Mouse (Mus musculus): ENCODE results near the gene Gm19426. TPM values are rescaled to one million over a fixed set of nuclear protein-coding genes. Genes with fewer than 3 reads are reported as not detected.

Gene Gm19426
- 0.83 and 1.1 TPM in 2 replicates for polyA plus RNA-seq (2021; fragmentation: Nextera tagmentation)
- long read RNA-seq, experiment 1 = 0 reads
- long read RNA-seq, experiment 2 = 0 reads

DNA sequence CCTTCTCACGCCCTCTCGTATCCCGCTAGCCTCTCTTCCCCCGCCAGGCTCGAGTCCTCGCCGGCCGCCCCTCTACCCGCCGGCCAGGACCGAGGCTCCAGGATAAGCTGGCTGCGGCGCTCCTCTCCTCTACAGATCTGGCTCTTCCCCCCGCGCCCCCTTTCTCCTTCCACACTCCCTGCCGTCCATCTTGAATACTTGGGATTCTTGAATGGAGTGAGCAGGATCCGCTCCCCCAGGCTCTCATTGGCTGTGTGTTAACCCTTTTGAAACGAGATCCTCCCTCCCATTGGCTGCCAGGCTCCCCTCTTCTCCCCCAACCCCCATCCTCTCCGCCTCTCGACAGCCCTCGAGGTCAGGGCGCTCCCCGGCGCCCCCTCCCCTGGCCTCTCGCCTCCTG is at the start of gene Gm19426:
Gm19426 (minus strand) TSS at position 95 of the 400 bp plus-strand sequence.

DNA sequence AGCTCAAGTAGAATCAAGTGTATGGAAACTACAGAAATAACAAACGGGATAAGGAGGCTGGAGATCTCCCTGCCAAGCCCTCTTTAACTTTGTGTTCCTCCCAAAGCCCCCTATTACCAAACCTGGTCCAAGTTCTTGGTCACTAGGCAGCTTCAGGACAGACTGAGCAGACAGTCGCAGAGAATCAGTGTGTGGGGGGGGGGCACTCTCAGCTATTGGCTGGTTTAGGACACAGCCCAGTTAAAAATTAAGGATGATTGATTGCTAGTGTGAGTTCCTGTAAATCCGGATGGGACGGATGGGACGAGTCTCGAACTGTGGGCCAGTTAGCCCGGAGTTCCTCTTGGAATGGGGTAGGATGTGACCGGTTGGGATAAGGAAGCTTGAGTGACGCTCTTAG is 31.8 kb upstream of the Gm19426 start, which contains the start of gene Serping1:
Serping1 (minus strand) TSS at position 204 of the 400 bp plus-strand sequence.

DNA sequence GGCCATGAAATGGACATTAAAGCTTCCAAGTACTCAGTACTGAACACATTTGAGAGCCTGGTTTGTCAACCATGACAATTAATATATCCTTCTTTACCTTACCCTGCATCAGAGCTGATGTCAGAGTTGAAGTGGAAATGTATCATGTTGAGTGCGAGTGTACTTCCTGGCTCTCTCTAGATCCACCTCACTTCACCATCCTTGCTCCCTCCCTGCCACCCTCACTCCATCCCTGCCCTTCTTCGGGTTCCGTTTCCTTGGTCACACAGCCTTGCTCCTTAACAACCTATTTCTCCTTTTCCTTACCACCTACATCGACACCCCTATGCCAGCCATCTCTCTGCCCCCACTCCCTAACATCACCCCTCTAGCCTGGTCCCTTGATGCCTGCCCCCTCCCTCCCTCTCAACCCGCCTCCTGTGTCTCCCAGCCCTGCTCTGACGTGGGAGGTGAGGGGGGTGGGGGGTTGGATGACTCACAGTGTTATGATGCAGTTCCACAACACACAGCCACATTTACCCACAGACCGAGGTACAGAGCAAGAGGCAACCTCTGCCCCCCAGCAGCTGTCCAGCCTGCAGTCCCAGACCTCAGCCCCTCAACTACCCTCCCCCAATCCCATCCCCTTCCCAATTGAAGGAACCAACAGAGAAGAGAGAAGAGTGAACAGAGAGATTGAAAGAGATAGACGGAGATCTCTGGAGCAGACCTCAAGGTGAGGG is 9.7 kb downstream of the Gm19426 start, which contains the start of gene Ypel4:
Ypel4 (plus strand) TSS at position 480 of the 722 bp plus-strand sequence.

DNA sequence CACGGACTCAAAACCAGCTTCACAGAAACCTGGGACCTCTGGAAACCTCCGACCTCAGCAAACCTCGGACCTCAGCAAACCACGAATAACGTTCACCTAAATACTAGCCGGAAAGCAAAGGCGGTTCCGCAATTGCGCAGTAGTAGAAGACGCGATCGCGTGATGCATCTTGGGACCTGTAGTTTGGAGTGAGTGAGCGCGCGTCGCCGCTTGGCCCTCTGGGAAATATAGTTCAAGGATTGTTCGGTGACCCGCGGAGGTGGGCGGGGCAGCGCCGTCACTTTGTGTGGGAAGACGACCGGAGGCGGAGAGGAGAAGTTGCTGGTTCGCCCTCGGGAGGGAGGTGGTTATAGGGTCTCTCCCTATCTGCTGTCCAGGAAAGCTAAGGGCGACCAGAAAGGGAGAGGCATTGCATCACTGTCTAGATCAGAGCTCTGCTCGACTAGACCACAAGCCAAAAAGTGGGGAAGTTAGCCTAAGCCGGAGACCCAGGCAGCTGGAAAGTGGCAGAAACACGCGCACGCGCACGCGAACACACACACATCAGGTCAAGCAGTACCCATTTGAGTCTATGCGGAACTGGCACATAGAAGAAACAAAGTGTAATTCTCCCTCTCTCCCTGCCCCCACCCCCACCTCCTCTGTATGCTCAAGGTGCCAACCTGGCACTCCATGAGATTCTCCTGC is 16.1 kb downstream of the Gm19426 start, which contains the start of gene Clp1:
Clp1 (minus strand) TSS at position 179 of the 687 bp plus-strand sequence.

DNA sequence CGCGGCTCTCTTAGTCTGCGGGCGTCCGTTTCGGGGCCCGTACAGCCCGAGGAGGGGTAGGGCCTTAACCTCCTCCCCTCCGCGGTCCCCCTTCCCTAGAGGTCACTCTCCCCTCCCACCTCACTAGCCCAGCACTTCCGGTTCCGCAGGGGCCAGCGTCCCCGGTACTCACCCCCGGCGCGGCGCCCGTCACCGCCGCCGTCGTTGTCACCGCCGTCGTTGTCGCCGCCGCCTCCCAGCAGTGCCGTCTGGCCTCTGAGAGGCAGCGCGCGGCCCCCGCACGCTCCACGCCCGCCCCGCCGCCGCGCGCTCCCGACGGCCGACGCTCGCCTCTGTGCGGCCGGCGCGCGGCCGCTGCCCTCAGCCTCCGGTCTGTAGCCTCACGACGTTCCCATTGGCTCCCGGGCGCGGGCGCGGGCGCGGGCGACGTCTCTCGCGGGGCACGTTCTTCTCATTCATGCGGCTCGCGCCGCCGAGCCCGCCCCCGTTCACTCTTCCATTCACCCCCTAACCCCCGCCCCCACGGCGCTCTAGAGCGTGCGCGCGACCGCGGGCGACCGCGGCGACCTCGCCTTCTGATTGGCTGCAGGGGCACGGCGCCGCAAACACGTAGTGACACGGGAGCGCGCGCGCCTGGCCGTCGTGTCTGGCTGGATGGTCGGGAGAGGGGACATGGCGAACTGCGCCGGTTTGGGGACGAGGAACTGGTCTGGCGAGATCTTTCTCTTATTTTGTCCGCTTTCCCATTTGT is 28.5 kb downstream of the Gm19426 start, which contains the start of gene Zdhhc5:
Zdhhc5 (minus strand) TSS at position 370 of the 751 bp plus-strand sequence.

Small RNA genes lying within 50 kb of the gene (microRNA-seq; reads per million reads assigned to microRNA genes)
- gene Mir130a = 1,034 reads per million, percentile 81 among the genes with 10 or more reads in this experiment

Other genes with a start within 250 kb of the Gm19426 start
- 5.5 and 5.8 TPM in 2 replicates for gene Ctnnd1, start 92.9 kb downstream of the Gm19426 start, polyA plus RNA-seq (2021; fragmentation: Nextera tagmentation)
- gene Btbd18, start 84.6 kb downstream of the Gm19426 start, polyA plus RNA-seq (2021; fragmentation: Nextera tagmentation) = not detected in 2 replicates
- 85.4 and 90.3 TPM in 2 replicates for gene Selenoh, start 72.9 kb downstream of the Gm19426 start, polyA plus RNA-seq (2021; fragmentation: Nextera tagmentation)
- not detected in 2 replicates for gene Gm28635, start 65.6 kb downstream of the Gm19426 start, polyA plus RNA-seq (2021; fragmentation: Nextera tagmentation)
- gene Med19, start 65.3 kb downstream of the Gm19426 start, polyA plus RNA-seq (2021; fragmentation: Nextera tagmentation) = 11.1 and 12.4 TPM in 2 replicates
- 308 and 351 TPM in 2 replicates for gene Tmx2, start 64.5 kb downstream of the Gm19426 start, polyA plus RNA-seq (2021; fragmentation: Nextera tagmentation)
- 3.6 and 5.0 TPM in 2 replicates for gene Zdhhc5, start 28.5 kb downstream of the Gm19426 start, polyA plus RNA-seq (2021; fragmentation: Nextera tagmentation)
- 10.0 and 11.4 TPM in 2 replicates for gene Clp1, start 16.3 kb downstream of the Gm19426 start, polyA plus RNA-seq (2021; fragmentation: Nextera tagmentation)
- 18.0 and 19.5 TPM in 2 replicates for gene Ypel4, start 9.6 kb downstream of the Gm19426 start, polyA plus RNA-seq (2021; fragmentation: Nextera tagmentation)
- 10.7 and 12.8 TPM in 2 replicates for gene Serping1, start 31.8 kb upstream of the Gm19426 start, polyA plus RNA-seq (2021; fragmentation: Nextera tagmentation)
- 6.6 and 8.4 TPM in 2 replicates for gene Ube2l6, start 55.2 kb upstream of the Gm19426 start, polyA plus RNA-seq (2021; fragmentation: Nextera tagmentation)
- gene Smtnl1, start 79.0 kb upstream of the Gm19426 start, polyA plus RNA-seq (2021; fragmentation: Nextera tagmentation) = not detected in 2 replicates
- 186 and 203 TPM in 2 replicates for gene Timm10, start 83.3 kb upstream of the Gm19426 start, polyA plus RNA-seq (2021; fragmentation: Nextera tagmentation)
- 0.05 and 0.08 TPM in 2 replicates for gene Slc43a1, start 95.2 kb upstream of the Gm19426 start, polyA plus RNA-seq (2021; fragmentation: Nextera tagmentation)
- gene Rtn4rl2, start 143.1 kb upstream of the Gm19426 start, polyA plus RNA-seq (2021; fragmentation: Nextera tagmentation) = 20.0 and 25.4 TPM in 2 replicates
- 0.73 and 0.92 TPM in 2 replicates for gene Slc43a3, start 192.9 kb upstream of the Gm19426 start, polyA plus RNA-seq (2021; fragmentation: Nextera tagmentation)
- gene Prg2, start 236.8 kb upstream of the Gm19426 start, polyA plus RNA-seq (2021; fragmentation: Nextera tagmentation) = not detected in 2 replicates
- gene Prg3, start 244.6 kb upstream of the Gm19426 start, polyA plus RNA-seq (2021; fragmentation: Nextera tagmentation) = not detected in 2 replicates